Mouse (Mus musculus): ENCODE data around the gene Gm15557. TPM values are rescaled to one million over a fixed set of nuclear protein-coding genes. Genes with fewer than 3 reads are reported as not detected.

The Gm15557 gene
- polyA plus RNA-seq, 1 experiment from 2014 or later = not detected

DNA sequence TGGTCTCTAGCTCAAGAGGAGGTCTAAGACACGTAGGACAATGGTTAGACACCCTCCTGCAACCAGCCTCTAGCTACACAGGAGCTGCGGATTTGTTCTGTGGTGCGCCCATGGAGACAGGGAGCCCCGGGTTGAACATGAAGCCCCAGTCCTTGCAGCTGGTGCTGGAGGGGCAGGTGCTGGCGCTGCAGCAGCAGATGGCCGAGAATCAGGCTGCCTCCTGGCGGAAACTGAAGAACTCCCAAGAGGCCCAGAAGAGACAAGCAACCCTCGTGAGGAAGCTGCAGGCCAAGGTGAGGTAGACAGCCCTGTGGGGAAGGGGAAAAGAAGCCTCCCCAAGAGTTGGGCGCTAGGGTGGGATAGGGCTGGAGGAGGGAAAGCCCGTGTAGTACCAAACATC, 21.3 kb downstream of the Gm15557 start:
- WGBS = 85% methylated on average over 10 of the region's 10 CpGs

DNA sequence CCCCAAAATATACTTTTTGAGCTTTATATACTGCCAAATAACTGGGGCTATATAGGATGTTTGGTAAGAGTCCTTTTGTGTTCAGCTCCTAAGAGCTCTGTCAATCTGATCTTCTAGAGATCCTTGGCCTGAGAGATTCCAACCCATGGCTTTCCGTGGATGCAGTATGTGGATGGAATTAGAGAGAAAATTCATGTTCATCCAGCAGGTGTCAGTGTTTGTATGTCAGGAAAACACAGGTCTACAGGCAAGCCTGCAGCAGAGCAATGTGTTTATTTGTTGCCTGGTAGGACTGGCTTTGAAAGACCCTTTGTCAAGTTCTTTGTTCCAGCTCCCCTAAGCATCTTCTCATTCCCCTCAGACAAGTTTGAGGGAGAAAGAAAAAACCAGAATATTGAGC, 22.5 kb downstream of the Gm15557 start:
- Histone ChIP-seq H3K27ac (no peak overlapping the region), H3K9me3 (no peaks in the 10 kb centered on the region), H3K27me3 (ENCODE audit: insufficient read depth, poor library complexity, severe bottlenecking) (no peaks in the 10 kb centered on the region), H3K4me1 (no peaks in the 10 kb centered on the region), H3K4me3 (no peak overlapping the region), H3K36me3 (peaks cover 60% of the 10 kb centered on the region)
- 41% methylated on average over 1 of the region's 1 CpGs for WGBS
- no peak for DNase-seq (ENCODE audit: low spot score)

More for the DNA sequence above, 21.3 kb downstream of the Gm15557 start:
- Histone ChIP-seq H3K4me3 (no peak overlapping the region), H3K27me3 (ENCODE audit: insufficient read depth, poor library complexity, severe bottlenecking) (no peaks in the 10 kb centered on the region), H3K27ac (no peak overlapping the region), H3K9me3 (no peaks in the 10 kb centered on the region), H3K36me3 (peaks cover 48% of the 10 kb centered on the region), H3K4me1 (peaks cover 5% of the 10 kb centered on the region; the same call in 1 of the 2 replicates)
- DNase-seq (ENCODE audit: low spot score) = no peak

DNA sequence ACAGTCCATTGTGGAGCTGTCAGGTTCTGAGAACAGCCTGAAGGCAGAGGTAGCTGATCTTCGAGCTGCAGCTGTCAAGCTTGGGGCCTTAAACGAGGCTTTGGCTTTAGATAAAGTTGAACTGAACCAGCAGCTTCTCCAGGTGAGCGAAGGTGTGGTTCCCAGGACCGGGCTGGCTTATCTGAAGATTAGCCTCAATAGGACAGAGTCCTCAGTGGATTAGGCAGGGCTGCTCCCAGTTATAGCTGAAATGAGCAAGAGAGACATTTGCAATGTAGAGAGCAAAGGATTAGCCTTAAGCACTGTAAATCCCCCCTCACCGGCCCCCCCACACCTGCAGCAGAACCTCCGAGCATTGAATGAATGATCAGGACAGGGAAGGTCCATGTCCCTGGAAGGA, 32.8 kb downstream of the Gm15557 start:
- WGBS = 80% methylated on average over 6 of the region's 6 CpGs
- Histone ChIP-seq H3K27me3 (ENCODE audit: insufficient read depth, poor library complexity, severe bottlenecking) (no peaks in the 10 kb centered on the region), H3K4me3 (no peak overlapping the region), H3K9me3 (no peaks in the 10 kb centered on the region), H3K27ac (no peak overlapping the region), H3K36me3 (peaks cover 90% of the 10 kb centered on the region), H3K4me1 (0 out of 2 replicates have a peak, but pooled peaks cover 3% of the 10 kb centered on the region)
- DNase-seq (ENCODE audit: low spot score) = no peak

DNA sequence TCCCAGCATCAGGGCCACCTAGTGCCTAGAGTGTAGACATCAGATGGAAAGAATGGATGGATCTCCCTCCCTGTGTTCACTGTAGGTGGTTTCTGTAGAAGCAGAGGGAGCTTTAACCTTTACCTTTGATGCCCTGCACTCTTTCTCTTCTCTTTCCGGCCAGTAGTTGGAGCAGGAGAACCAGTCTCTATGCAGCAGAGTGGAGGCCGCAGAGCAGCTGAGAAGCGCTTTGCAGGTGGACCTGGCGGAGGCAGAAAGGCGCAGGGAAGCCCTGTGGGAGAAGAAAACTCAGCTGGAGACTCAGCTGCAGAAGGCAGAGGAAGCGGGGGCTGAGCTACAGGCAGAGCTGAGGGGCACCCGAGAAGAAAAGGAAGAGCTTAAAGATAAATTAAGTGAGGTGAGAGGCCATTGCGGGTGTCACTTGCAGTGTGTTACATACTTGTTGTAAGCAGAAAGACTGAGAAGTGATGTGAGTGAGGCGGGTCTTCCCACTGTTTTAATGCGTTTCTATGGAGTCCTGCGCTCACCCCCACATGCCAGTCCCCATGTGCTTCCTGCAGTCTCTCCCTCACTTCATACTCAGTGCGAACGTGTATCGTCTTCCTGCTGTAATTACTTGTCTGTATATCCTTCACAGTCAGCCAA, 33.7 kb downstream of the Gm15557 start:
- Histone ChIP-seq H3K9me3 (no peaks in the 10 kb centered on the region), H3K27ac (no peak overlapping the region), H3K27me3 (ENCODE audit: insufficient read depth, poor library complexity, severe bottlenecking) (no peaks in the 10 kb centered on the region), H3K4me3 (no peak overlapping the region), H3K36me3 (peaks cover 86% of the 10 kb centered on the region), H3K4me1 (0 out of 2 replicates have a peak, but pooled peaks cover 3% of the 10 kb centered on the region)
- DNase-seq (ENCODE audit: low spot score) = no peak
- 79% methylated on average over 14 of the region's 14 CpGs for WGBS

DNA sequence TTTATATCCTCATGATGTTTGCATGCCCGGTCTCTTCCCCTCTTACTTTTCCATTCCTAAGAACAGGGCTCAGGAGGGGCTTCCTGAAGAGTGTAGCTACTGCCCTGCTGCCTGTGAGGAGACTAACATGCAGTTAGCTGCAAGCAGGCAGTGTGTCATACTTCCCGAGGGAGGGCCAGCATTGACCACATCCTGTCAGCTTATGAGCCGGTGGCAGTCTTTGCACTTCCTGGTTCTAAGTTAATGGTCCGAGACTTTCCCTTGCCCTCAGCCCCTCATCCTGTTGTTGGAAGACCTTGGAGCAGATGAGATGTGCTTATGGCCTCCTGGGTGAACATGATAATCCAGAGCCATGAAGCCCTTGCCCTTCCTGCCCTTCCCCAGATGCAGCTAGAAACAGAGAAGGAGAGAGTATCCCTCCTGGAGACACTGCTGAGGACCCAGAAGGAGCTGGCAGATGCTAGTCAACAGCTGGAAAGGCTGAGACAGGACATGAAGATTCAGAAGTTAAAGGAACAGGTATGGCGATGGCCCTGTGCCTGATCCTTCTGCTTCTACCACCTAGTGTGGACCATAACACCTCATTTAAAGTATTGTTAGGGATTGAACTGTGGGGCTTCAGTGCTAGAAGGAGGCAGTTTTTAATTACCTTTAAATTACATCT, 38.9 kb downstream of the Gm15557 start:
- no peak for DNase-seq (ENCODE audit: low spot score)
- Histone ChIP-seq H3K4me1 (no peaks in the 10 kb centered on the region), H3K27ac (no peak overlapping the region), H3K27me3 (ENCODE audit: insufficient read depth, poor library complexity, severe bottlenecking) (no peaks in the 10 kb centered on the region), H3K36me3 (peaks cover 90% of the 10 kb centered on the region), H3K4me3 (no peak overlapping the region), H3K9me3 (no peaks in the 10 kb centered on the region)
- 72% methylated on average over 5 of the region's 5 CpGs for WGBS

DNA sequence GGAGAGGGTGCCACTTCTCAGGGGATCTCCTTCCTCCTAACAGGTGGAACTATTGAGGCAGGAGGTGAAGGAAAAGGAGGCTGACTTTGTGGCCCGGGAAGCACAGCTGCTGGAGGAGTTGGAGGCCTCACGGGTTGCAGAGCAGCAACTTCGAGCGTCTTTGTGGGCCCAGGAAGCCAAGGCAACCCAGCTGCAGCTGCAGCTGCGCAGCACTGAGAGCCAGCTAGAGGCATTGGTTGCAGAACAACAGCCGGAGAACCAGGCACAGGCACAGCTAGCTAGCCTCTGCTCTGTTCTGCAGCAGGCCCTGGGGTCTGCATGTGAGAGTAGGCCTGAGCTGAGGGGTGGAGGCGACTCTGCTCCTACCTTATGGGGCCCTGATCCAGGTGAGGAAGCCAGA, 45.2 kb downstream of the Gm15557 start:
- Histone ChIP-seq H3K4me1 (peaks cover 16% of the 10 kb centered on the region), H3K27me3 (ENCODE audit: insufficient read depth, poor library complexity, severe bottlenecking) (no peaks in the 10 kb centered on the region), H3K27ac (no peak overlapping the region), H3K36me3 (peaks cover 96% of the 10 kb centered on the region), H3K9me3 (no peaks in the 10 kb centered on the region), H3K4me3 (no peak overlapping the region)
- 89% methylated on average over 7 of the region's 7 CpGs for WGBS
- DNase-seq (ENCODE audit: low spot score) = no peak

DNA sequence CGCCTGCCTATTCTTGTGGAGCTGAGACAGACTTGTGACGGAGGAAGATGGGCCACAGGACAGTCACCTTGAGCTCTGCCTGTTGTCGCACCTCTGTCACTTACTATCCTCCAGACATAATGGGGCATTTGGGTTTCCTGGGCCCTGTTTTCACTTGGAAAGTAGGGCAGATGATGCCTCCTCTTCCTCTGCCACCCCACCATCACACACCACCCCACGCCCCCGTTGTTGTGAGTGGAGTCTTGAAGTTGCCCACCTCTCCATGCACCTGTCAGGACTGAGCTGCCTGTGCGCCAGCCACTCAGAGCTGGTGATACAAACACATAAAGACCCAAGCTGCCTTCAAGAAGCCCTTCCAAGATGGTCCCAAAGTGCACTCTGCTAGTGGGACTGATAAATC, 46.6 kb downstream of the Gm15557 start:
- Histone ChIP-seq H3K4me3 (no peak overlapping the region), H3K27ac (no peak overlapping the region), H3K27me3 (ENCODE audit: insufficient read depth, poor library complexity, severe bottlenecking) (no peaks in the 10 kb centered on the region), H3K4me1 (peaks cover 26% of the 10 kb centered on the region), H3K9me3 (no peaks in the 10 kb centered on the region), H3K36me3 (peaks cover 96% of the 10 kb centered on the region)
- 95% methylated on average over 6 of the region's 6 CpGs for WGBS
- DNase-seq (ENCODE audit: low spot score) = peak; percentile 65

DNA sequence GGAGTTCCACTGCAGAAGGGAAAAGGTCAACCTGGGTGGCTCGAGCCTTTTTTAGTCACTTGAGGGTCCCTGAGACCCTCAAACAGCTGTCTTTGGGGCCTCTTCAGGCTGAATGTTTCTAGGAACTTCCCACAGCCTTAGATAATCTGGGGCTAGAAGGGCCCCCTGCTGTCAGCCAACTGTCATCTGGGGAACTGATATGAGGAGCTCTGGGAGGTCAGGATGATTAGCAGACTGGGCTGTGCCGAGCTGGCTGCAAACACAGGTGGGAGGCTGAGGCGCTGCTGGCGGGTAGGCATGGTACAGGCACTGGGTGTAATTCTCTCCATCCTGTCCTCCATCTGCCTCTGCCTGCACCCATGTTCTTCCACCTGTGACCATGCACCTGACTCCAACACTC, 48.6 kb downstream of the Gm15557 start:
- WGBS = 25% methylated on average over 4 of the region's 4 CpGs
- peak; percentile 92 for DNase-seq (ENCODE audit: low spot score)
- H3K27me3 ChIP-seq (ENCODE audit: insufficient read depth, poor library complexity, severe bottlenecking) = no peaks in the 10 kb centered on the region
- peaks cover 26% of the 10 kb centered on the region for H3K4me1 ChIP-seq
- H3K9me3 ChIP-seq = no peaks in the 10 kb centered on the region
- H3K27ac ChIP-seq = peak overlapping the region; percentile 70
- H3K4me3 ChIP-seq = peak overlapping the region; percentile 38
- peaks cover 96% of the 10 kb centered on the region for H3K36me3 ChIP-seq

DNA sequence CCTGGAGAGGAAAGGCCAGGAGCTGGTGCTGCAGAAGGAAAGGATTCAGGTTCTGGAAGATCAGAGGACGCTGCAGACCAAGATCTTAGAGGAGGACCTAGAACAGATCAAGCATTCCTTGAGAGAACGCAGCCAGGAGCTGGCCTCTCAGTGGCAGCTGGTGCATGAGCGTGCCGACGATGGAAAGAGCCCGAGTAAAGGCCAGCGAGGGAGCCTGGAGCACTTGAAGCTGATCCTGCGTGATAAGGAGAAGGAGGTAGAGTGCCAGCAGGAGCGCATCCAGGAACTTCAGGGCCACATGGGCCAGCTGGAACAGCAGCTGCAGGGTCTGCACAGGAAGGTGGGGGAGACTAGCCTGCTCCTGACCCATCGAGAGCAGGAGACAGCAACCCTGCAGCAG, 50.6 kb downstream of the Gm15557 start:
- 81% methylated on average over 10 of the region's 10 CpGs for WGBS
- peaks cover 26% of the 10 kb centered on the region for H3K4me1 ChIP-seq
- DNase-seq (ENCODE audit: low spot score) = no peak
- no peaks in the 10 kb centered on the region for H3K27me3 ChIP-seq (ENCODE audit: insufficient read depth, poor library complexity, severe bottlenecking)
- peak overlapping the region; percentile 9; the same call in 1 of the 2 replicates for H3K4me3 ChIP-seq
- peaks cover 96% of the 10 kb centered on the region for H3K36me3 ChIP-seq
- no peaks in the 10 kb centered on the region for H3K9me3 ChIP-seq
- peak overlapping the region; percentile 37; the same call in 1 of the 2 replicates for H3K27ac ChIP-seq

DNA sequence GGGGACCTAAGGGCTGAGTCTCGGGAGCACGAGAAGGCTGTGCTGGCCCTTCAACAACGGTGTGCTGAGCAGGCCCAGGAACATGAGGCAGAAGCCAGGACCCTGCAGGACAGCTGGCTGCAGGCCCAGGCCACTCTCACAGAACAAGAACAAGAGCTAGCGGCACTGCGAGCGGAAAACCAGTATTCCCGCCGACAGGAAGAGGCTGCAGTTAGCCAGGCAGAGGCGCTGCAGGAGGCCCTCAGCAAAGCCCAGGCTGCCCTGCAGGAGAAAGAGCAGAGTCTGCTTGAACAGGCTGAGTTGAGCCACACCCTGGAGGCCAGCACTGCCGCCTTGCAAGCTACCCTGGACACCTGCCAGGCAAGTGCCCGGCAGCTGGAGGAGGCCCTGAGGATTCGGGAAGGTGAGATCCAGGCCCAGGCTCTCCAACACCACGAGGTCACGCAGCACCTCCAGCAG, 51.4 kb downstream of the Gm15557 start:
- Histone ChIP-seq H3K4me1 (peaks cover 26% of the 10 kb centered on the region), H3K4me3 (peak overlapping the region; percentile 16), H3K27me3 (ENCODE audit: insufficient read depth, poor library complexity, severe bottlenecking) (no peaks in the 10 kb centered on the region), H3K9me3 (no peaks in the 10 kb centered on the region), H3K27ac (peak overlapping the region; percentile 37), H3K36me3 (peaks cover 96% of the 10 kb centered on the region)
- WGBS = 78% methylated on average over 14 of the region's 14 CpGs
- no peak for DNase-seq (ENCODE audit: low spot score)

Other genes starting within 250 kb of the Gm15557 start
- 101 and 107 TPM in 2 replicates for gene Trpc4ap, start 248.3 kb upstream of the Gm15557 start, polyA plus RNA-seq (2016; fragmentation: Nextera tagmentation; extraction: Ambion mirVana)
- gene Edem2, start 211.3 kb upstream of the Gm15557 start, polyA plus RNA-seq (2016; fragmentation: Nextera tagmentation; extraction: Ambion mirVana) = 31.5 and 34.4 TPM in 2 replicates
- gene Gm17581, start 204.9 kb upstream of the Gm15557 start, polyA plus RNA-seq (2016; fragmentation: Nextera tagmentation; extraction: Ambion mirVana) = not detected in 2 replicates
- gene Procr, start 189.6 kb upstream of the Gm15557 start, polyA plus RNA-seq (2016; fragmentation: Nextera tagmentation; extraction: Ambion mirVana) = 5.3 and 6.6 TPM in 2 replicates
- 0.06 TPM in 1 of 2 replicates, not detected in the other for gene Mmp24, start 165.4 kb upstream of the Gm15557 start, polyA plus RNA-seq (2016; fragmentation: Nextera tagmentation; extraction: Ambion mirVana)
- gene BC029722, start 121.3 kb upstream of the Gm15557 start, polyA plus RNA-seq (2016; fragmentation: Nextera tagmentation; extraction: Ambion mirVana) = 7.9 and 9.5 TPM in 2 replicates
- 170 and 215 TPM in 2 replicates for gene Eif6, start 113.8 kb upstream of the Gm15557 start, polyA plus RNA-seq (2016; fragmentation: Nextera tagmentation; extraction: Ambion mirVana)
- gene Fam83c, start 105.9 kb upstream of the Gm15557 start, polyA plus RNA-seq (2016; fragmentation: Nextera tagmentation; extraction: Ambion mirVana) = 0.22 and 0.30 TPM in 2 replicates
- 100 and 112 TPM in 2 replicates for gene Uqcc1, start 10.4 kb upstream of the Gm15557 start, polyA plus RNA-seq (2016; fragmentation: Nextera tagmentation; extraction: Ambion mirVana)
- gene Gdf5, start 4.6 kb downstream of the Gm15557 start, polyA plus RNA-seq (2016; fragmentation: Nextera tagmentation; extraction: Ambion mirVana) = 0.25 and 0.29 TPM in 2 replicates
- 15.7 and 17.6 TPM in 2 replicates for gene Cep250, start 15.7 kb downstream of the Gm15557 start, polyA plus RNA-seq (2016; fragmentation: Nextera tagmentation; extraction: Ambion mirVana)
- gene 6430550D23Rik, start 67.2 kb downstream of the Gm15557 start, polyA plus RNA-seq (2016; fragmentation: Nextera tagmentation; extraction: Ambion mirVana) = 0.79 and 1.4 TPM in 2 replicates
- 179 and 186 TPM in 2 replicates for gene Ergic3, start 67.3 kb downstream of the Gm15557 start, polyA plus RNA-seq (2016; fragmentation: Nextera tagmentation; extraction: Ambion mirVana)
- gene Fer1l4, start 112.2 kb downstream of the Gm15557 start, polyA plus RNA-seq (2016; fragmentation: Nextera tagmentation; extraction: Ambion mirVana) = not detected in 2 replicates
- gene Spag4, start 124.4 kb downstream of the Gm15557 start, polyA plus RNA-seq (2016; fragmentation: Nextera tagmentation; extraction: Ambion mirVana) = 3.4 and 5.0 TPM in 2 replicates
- gene Cpne1, start 171.2 kb downstream of the Gm15557 start, polyA plus RNA-seq (2016; fragmentation: Nextera tagmentation; extraction: Ambion mirVana) = 42.6 and 55.3 TPM in 2 replicates
- 33.0 and 35.1 TPM in 2 replicates for gene Rbm12, start 171.2 kb downstream of the Gm15557 start, polyA plus RNA-seq (2016; fragmentation: Nextera tagmentation; extraction: Ambion mirVana)
- 12.4 and 18.4 TPM in 2 replicates for gene Gm28036, start 186.4 kb downstream of the Gm15557 start, polyA plus RNA-seq (2016; fragmentation: Nextera tagmentation; extraction: Ambion mirVana)
- 431 and 437 TPM in 2 replicates for gene Romo1, start 203.3 kb downstream of the Gm15557 start, polyA plus RNA-seq (2016; fragmentation: Nextera tagmentation; extraction: Ambion mirVana)
- gene Nfs1, start 203.5 kb downstream of the Gm15557 start, polyA plus RNA-seq (2016; fragmentation: Nextera tagmentation; extraction: Ambion mirVana) = 54.5 and 65.2 TPM in 2 replicates
- gene Rbm39, start 239.5 kb downstream of the Gm15557 start, polyA plus RNA-seq (2016; fragmentation: Nextera tagmentation; extraction: Ambion mirVana) = 384 and 469 TPM in 2 replicates

All from heart, embryonic 10.5 days (tissue).